Mouse (Mus musculus): ENCODE results near the gene Spag6.

Spag6 gene

DNA sequence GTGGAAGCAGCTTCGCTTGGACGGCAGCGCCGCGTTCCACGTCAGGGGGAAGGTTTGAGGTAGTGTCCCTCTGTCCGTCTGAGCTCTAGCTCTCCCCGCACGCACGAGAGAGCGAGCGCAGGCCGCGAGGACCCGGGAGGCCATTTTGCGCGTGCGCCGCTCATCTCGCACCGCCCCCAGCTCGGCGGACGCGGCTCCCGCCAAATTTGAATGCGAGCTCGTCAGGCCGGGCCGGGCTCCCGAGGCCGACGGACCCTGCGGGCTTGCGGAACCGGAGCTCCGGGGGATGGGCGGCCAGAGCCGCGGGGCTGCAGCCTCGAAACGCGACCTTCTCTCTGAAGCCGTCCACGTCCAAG lies 5.1 kb upstream of the Spag6 start:
- DNase-seq, result peak; percentile 27 to 32

DNA sequence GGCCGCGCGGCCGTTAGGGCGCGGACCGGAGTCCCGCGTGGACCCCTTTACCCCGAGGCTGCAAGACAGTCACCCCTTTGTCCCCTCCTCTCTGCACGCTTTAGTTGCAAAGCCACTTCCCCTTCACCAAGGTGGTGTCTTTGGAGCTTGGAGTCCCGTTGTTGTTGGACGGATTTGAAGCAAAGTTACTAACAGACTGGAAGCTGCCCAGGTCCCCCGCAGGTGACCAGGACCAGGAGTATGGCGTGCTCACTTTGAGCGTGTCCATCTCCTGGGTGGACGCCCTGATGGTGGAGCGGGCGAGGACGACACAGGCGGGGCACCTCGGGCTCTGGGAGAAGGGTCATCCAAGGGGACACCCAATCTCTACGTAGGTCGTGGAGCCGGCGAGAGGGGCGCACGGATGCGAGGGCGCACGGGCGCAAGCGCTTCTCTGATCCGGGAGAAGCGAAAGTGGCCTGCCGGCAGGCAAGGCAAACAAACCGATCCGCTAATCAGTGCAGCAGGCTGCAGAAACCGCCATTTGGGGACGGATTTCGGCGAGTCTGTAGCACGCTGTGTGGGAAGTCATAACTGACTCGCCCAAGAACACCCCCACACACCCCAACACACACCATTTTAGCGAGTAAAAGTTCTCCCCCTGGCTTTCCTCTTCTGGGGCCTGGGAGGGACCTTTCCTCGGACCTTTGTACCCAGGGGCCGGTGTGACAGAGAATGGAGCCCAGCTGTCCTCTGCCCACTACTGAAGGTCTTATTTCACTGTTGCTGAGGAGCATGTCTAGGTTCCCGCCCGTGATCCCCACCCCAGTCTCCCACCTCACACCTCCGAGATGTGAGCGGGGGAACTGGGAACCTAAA lies 4.5 kb upstream of the Spag6 start:
- peak in 1 of 2 experiments; percentile 28 for DNase-seq

- DNase-seq, result peak; percentile 10
Observed at GRCm38 (mm10) chr2:18690055-18690691, 3.7 kb upstream of the Spag6 start.

- DNase-seq, result no peak
Observed at GRCm38 (mm10) chr2:18690756-18691155, 3.1 kb upstream of the Spag6 start.

GRCm38 (mm10) chr2:18692031-18692430 lies 1.8 kb upstream of the Spag6 start:
- no peak for DNase-seq

GRCm38 (mm10) chr2:18692548-18692947 lies 1.3 kb upstream of the Spag6 start:
- DNase-seq, result no peak

DNA sequence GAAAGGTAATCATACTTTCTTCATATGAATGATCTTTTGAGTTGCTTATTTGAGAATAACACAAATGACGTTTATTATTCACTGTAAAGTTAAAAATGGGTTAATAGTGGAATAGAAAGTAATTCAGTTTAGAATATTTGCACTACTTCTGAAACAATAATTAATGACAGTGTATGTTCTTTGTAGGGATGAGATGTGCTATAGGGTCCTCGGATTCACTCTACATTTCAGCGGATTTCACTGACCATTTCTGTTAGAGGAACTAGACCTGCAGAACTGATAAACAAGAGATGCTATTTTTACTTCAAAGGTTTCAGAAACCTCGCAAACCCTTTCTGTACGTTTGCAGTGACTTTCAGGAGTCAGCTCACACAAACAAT lies 351 bp upstream of the Spag6 start:
- no peak for DNase-seq

DNA sequence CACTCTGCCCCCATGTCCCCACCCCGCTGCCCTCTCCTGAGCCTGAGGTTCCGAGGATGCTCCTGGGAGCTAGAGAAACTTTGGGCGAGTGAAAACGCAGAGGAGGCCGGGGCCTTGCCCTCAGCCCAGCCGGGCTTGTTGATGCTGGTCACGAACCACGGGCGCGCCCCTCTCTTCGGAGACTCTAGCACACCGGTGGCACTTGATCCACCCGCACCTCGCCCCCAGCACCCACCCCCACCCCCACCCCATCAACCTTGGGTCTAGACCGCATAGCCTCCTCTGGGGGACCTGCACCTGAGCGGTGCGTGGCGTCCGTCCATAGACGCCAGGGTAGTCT lies 749 bp downstream of the Spag6 start:
- DNase-seq, result no peak

DNA sequence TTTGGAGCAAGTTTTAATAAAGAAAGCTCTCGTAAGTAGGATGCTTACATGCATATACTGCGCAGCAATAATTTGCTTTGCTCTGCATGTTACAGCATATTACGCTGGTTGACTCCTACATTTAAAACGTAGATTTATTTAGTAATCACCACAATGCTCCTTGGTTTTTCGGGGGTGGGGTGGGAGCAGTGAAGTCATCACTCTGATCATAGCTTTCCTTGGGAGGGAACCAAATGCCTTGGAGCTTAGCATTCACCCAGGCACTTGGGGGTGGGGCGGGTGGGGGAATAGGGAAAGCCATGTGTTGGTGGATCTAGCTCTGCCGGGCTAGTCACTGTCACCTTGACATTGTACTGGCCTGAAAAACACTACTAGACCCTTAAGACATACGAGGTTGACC lies 1.3 kb downstream of the Spag6 start:
- DNase-seq, result no peak

DNA sequence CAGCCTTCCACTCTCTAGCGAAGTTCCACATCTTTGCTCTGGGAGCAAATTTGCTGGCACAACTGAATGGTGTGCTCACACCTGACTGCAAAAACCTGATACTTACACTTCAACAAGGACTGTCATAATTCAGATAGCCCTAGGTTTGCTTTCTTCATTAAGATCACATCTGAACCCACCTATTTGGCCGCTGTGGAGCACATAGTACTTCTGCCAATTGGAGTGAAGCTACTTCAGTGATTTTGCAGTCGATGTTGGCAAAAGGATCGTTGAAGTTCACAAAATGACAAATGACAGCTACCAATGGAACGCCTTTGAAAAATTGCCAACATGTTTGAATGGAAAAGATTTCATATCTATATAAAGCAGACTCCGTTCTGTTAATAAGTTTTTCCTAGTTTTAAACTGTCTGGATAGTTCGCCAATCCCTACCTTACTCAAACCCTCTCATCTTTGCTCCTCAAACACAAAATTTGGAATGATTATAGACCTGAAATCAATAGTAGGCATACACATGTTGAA lies 1.9 kb downstream of the Spag6 start:
- no peak for DNase-seq

DNA sequence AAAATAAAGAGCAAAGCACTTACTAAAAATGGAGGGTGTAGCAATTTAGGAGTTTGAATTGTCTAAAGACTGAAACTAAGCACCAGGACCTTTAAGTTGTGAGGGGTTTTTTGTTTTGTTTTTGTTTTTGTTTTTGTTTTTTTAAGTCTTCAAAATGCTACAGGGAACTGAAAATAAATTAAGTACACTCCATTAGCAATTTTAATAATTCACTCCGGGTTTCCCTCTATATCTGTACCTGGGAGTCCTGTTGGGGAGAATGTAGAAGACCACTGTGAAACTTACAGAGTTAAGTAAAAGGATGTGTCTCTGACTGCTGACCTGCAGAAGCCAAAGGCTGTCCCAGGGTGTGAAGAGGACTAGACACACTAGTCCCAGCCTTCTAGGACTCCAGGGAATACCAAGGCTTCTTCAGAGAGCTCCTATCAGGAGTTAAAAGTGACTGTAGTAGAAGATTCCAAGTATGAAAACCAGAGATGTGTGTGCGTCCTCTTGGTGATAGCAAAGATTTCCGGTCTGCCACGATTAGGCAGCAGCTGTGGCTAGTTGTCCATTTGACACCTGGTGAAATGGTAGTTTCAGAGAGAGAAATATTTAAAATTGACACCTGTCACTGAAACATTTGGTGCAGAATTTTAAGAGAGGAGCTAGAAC lies 3.9 kb downstream of the Spag6 start:
- no peak for DNase-seq

GRCm38 (mm10) chr2:18698663-18699385 lies 5.0 kb downstream of the Spag6 start:
- no peak for DNase-seq

GRCm38 (mm10) chr2:18699401-18699990 lies 5.7 kb downstream of the Spag6 start:
- DNase-seq, result no peak

- DNase-seq, result no peak
Observed at GRCm38 (mm10) chr2:18710356-18710755, 16.5 kb downstream of the Spag6 start.

GRCm38 (mm10) chr2:18713071-18713470 lies 19.2 kb downstream of the Spag6 start:
- no peak for DNase-seq

DNA sequence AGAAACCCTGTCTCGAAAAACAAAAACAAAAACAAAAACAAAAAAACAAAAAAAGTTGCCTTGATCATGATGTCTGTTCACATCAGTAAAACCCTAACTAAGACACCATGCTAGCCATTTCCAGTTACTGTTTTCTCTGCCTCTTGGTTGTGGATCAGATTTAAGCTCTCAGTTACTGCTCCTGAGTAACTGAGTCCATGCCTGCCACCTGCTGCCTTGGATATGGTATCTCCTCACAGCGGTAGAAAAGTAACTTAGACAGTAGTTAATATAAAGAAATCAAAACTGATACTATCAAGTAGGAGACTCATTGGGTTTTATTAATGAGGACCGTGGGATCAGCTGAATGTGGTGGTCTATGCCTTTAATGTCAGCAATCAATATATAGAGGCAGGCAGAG lies 20.5 kb downstream of the Spag6 start:
- DNase-seq, result no peak

DNA sequence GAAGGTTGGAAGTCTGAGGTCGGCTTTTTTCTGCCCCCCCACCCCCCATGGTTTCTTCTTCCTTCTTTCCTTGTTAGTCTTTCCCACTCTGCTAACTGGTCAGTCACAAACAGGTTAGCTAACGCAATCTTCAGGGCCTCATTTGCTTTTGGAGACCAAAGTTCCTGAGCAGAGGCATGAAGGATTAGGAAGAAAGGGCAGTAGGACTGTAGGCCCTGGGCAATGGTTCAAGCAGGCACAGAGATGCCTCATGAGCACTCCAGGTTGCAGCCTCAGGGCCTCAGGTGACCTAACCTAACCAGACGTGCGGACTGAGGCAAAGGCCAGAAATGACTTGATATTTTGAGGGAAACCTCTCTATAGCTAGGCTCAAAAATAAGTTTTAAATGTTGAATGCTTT lies 24.7 kb downstream of the Spag6 start:
- DNase-seq, result no peak

DNA sequence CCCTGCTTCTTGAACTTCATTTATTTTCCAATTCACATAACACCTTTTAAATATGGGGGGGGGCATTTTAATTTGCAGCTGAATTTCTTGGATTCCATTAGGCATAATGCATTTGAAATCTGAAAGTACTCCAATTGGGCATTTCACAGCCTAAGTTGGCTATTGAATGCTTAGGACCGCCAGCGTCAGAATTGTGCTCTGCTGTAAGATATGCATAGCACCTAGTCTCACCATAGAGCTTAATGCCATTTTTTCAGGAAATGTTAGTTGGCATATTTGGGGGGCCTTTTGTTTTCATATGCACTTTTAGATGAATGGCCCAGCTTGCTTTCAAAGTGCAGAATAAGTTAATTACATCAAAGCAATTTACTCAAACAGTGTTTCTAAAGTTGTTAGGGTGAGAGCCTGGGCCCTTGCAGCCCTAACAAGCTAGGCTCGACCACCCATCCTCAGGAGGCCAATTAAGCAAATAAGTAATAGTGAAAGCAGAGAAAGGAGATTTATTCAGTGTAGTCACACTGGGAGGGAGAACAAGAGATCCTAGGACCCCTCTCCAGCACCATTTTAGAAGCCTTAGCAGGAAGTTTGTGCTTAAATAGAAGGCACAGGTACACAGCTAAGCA lies 28.5 kb downstream of the Spag6 start:
- DNase-seq, result no peak

- DNase-seq, result no peak
Observed at GRCm38 (mm10) chr2:18724462-18724861, 30.6 kb downstream of the Spag6 start.

GRCm38 (mm10) chr2:18725880-18726279 lies 32.0 kb downstream of the Spag6 start:
- no peak for DNase-seq

GRCm38 (mm10) chr2:18731718-18732117 lies 37.9 kb downstream of the Spag6 start:
- DNase-seq, result no peak

- DNase-seq, result no peak
Observed at GRCm38 (mm10) chr2:18734394-18735127, 40.7 kb downstream of the Spag6 start.

All from thymus, adult 18-20 months (tissue).